Comparison of ENCODE assay signal across 17 mouse cellular contexts in genomic region chr2:58681394-58681793, GRCm38 (mm10).
A peak's percentile ranks its signal among the peaks of the same experiment; 100 is the strongest.
DNase-seq lines count a peak whose midpoint lies in the region; ATAC-seq and TF ChIP-seq lines count a peak whose summit lies in the region.
"Had no signal": no experiment of that assay in that cellular context is flagged by ENCODE, and none has a peak within 500 bp of the region (broad histone marks: within the 10 kb centered on the region; RNA-seq: fewer than 3 reads in every experiment).

No protein-coding gene starts in this region.

- no peaks in the 10 kb centered on the region for H3K9me3 ChIP-seq in hindbrain, embryonic 16.5 days (ENCODE audit: control insufficient read depth, low read length)
- H3K9me3 ChIP-seq in hindbrain, postnatal 0 days (ENCODE audit: low read length): no peaks in the 10 kb centered on the region
- H3K9me3 ChIP-seq in neural tube, embryonic 14.5 days (ENCODE audit: control insufficient read depth, low read length): no peaks in the 10 kb centered on the region
- no peaks in the 10 kb centered on the region for H3K9me3 ChIP-seq in neural tube, embryonic 15.5 days (replicated peaks)
- no peaks in the 10 kb centered on the region for H3K9me3 ChIP-seq in embryonic facial prominence, embryonic 13.5 days
- H3K9me3 ChIP-seq: forebrain, embryonic 10.5 days; limb, embryonic 15.5 days; liver, embryonic 15.5 days; lung, embryonic 15.5 days; megakaryocyte, embryonic 14.5 days had no signal

- no peak overlapping the region for H3K4me2 ChIP-seq in hindbrain, embryonic 16.5 days (ENCODE audit: low read length)
- no peak overlapping the region for H3K4me2 ChIP-seq in hindbrain, postnatal 0 days (ENCODE audit: low read depth, low read length)
- H3K4me2 ChIP-seq in neural tube, embryonic 14.5 days (ENCODE audit: low read depth, low read length): no peak overlapping the region
- no peak overlapping the region for H3K4me2 ChIP-seq in neural tube, embryonic 15.5 days
- H3K4me2 ChIP-seq in embryonic facial prominence, embryonic 13.5 days: no peak overlapping the region
- H3K4me2 ChIP-seq: heart, embryonic 11.5 days; limb, embryonic 15.5 days; liver, embryonic 15.5 days; lung, embryonic 15.5 days had no signal

- 54% methylated on average over 3 of the region's 3 CpGs for WGBS in hindbrain, embryonic 16.5 days
- 77% methylated on average over 3 of the region's 3 CpGs for WGBS in hindbrain, postnatal 0 days
- 61% methylated on average over 3 of the region's 3 CpGs for WGBS in neural tube, embryonic 14.5 days
- WGBS in neural tube, embryonic 15.5 days: 55% methylated on average over 3 of the region's 3 CpGs
- 72% methylated on average over 3 of the region's 3 CpGs for WGBS in embryonic facial prominence, embryonic 13.5 days

- ATAC-seq in frontal cortex, adult (ENCODE audit: low TSS enrichment): peak; percentile 23; the same call in 1 of the 2 replicates
- ATAC-seq in hindbrain, embryonic 16.5 days: 0 out of 2 replicates have a peak, but pooled peaks have one; percentile 14
- ATAC-seq in hindbrain, postnatal 0 days: no peak
- ATAC-seq in neural tube, embryonic 14.5 days (ENCODE audit: low read depth): peak; percentile 60; the same call in 1 of the 2 replicates
- no peak for ATAC-seq in neural tube, embryonic 15.5 days (ENCODE audit: low FRiP score)
- peak; percentile 20; the same call in 1 of the 2 replicates for ATAC-seq in embryonic facial prominence, embryonic 13.5 days (ENCODE audit: insufficient number of reproducible peaks, insufficient read depth, low FRiP score, low TSS enrichment, low read depth)

- H3K27me3 ChIP-seq in hindbrain, embryonic 16.5 days (replicated peaks; ENCODE audit: control insufficient read depth, insufficient read depth, low read length): no peaks in the 10 kb centered on the region
- no peaks in the 10 kb centered on the region for H3K27me3 ChIP-seq in hindbrain, postnatal 0 days (ENCODE audit: insufficient read depth, low read length)
- H3K27me3 ChIP-seq in neural tube, embryonic 14.5 days (ENCODE audit: control insufficient read depth, insufficient read depth, low read length): no peaks in the 10 kb centered on the region
- H3K27me3 ChIP-seq in neural tube, embryonic 15.5 days (replicated peaks): no peaks in the 10 kb centered on the region
- no peaks in the 10 kb centered on the region for H3K27me3 ChIP-seq in embryonic facial prominence, embryonic 13.5 days
- H3K27me3 ChIP-seq: CH12.LX; limb, embryonic 15.5 days; liver, embryonic 15.5 days; lung, embryonic 15.5 days; megakaryocyte, embryonic 14.5 days had no signal

- no peak overlapping the region for H3K9ac ChIP-seq in hindbrain, embryonic 16.5 days (ENCODE audit: low read depth, low read length)
- H3K9ac ChIP-seq in hindbrain, postnatal 0 days (replicated peaks; ENCODE audit: low read length): no peak overlapping the region
- H3K9ac ChIP-seq in neural tube, embryonic 14.5 days (replicated peaks; ENCODE audit: low read depth, low read length): no peak overlapping the region
- no peak overlapping the region for H3K9ac ChIP-seq in neural tube, embryonic 15.5 days (replicated peaks)
- H3K9ac ChIP-seq in embryonic facial prominence, embryonic 13.5 days: no peak overlapping the region
- H3K9ac ChIP-seq: limb, embryonic 15.5 days; liver, embryonic 15.5 days; lung, embryonic 15.5 days had no signal

- no peaks in the 10 kb centered on the region for H3K36me3 ChIP-seq in hindbrain, embryonic 16.5 days (ENCODE audit: control insufficient read depth, insufficient read depth, low read length)
- H3K36me3 ChIP-seq in hindbrain, postnatal 0 days (ENCODE audit: insufficient read depth, low read length): no peaks in the 10 kb centered on the region
- no peaks in the 10 kb centered on the region for H3K36me3 ChIP-seq in neural tube, embryonic 14.5 days (ENCODE audit: control insufficient read depth, insufficient read depth, low read length)
- no peaks in the 10 kb centered on the region for H3K36me3 ChIP-seq in neural tube, embryonic 15.5 days
- no peaks in the 10 kb centered on the region for H3K36me3 ChIP-seq in embryonic facial prominence, embryonic 13.5 days
- H3K36me3 ChIP-seq: forebrain, embryonic 10.5 days; G1E; limb, embryonic 15.5 days; liver, embryonic 15.5 days; lung, embryonic 15.5 days had no signal

- H3K4me3 ChIP-seq in hindbrain, embryonic 16.5 days (ENCODE audit: low read length): no peak overlapping the region
- H3K4me3 ChIP-seq in hindbrain, postnatal 0 days (ENCODE audit: low read length): no peak overlapping the region
- H3K4me3 ChIP-seq in neural tube, embryonic 14.5 days (ENCODE audit: low read depth, low read length): no peak overlapping the region
- no peak overlapping the region for H3K4me3 ChIP-seq in neural tube, embryonic 15.5 days (replicated peaks)
- H3K4me3 ChIP-seq in embryonic facial prominence, embryonic 13.5 days: no peak overlapping the region
- H3K4me3 ChIP-seq: forebrain, embryonic 10.5 days; gastrocnemius, adult 2 months; limb, embryonic 15.5 days; liver, embryonic 15.5 days; lung, embryonic 15.5 days; megakaryocyte, embryonic 14.5 days had no signal

- no peaks in the 10 kb centered on the region for H3K4me1 ChIP-seq in hindbrain, embryonic 16.5 days (ENCODE audit: control insufficient read depth, insufficient read depth, low read depth, low read length)
- no peaks in the 10 kb centered on the region for H3K4me1 ChIP-seq in hindbrain, postnatal 0 days (ENCODE audit: insufficient read depth, low read length)
- no peaks in the 10 kb centered on the region for H3K4me1 ChIP-seq in neural tube, embryonic 14.5 days (ENCODE audit: control insufficient read depth, insufficient read depth, low read length)
- H3K4me1 ChIP-seq in neural tube, embryonic 15.5 days: no peaks in the 10 kb centered on the region
- peaks cover 7% of the 10 kb centered on the region; the same call in 1 of the 2 replicates for H3K4me1 ChIP-seq in embryonic facial prominence, embryonic 13.5 days
- H3K4me1 ChIP-seq: forebrain, embryonic 10.5 days; limb, embryonic 15.5 days; liver, embryonic 15.5 days; lung, embryonic 15.5 days; megakaryocyte, embryonic 14.5 days had no signal

- no peak for DNase-seq in frontal cortex, postnatal 36 days (ENCODE audit: low spot score in 2 of 2)
- no peak for DNase-seq in hindbrain, postnatal 0 days (ENCODE audit: low spot score)
- DNase-seq in right cerebral cortex, adult 2 months (ENCODE audit: low spot score in 2 of 2): no peak

- no peak for TF ChIP-seq CTCF in hindbrain, postnatal 0 days (IDR thresholded peaks at IDR 0.05; ENCODE audit: low read depth)

- H3K27ac ChIP-seq in hindbrain, embryonic 16.5 days (ENCODE audit: low read depth, low read length): no peak overlapping the region
- H3K27ac ChIP-seq in hindbrain, postnatal 0 days: no peak overlapping the region
- no peak overlapping the region for H3K27ac ChIP-seq in neural tube, embryonic 14.5 days (ENCODE audit: low read depth, low read length)
- no peak overlapping the region for H3K27ac ChIP-seq in neural tube, embryonic 15.5 days (replicated peaks)
- no peak overlapping the region for H3K27ac ChIP-seq in embryonic facial prominence, embryonic 13.5 days
- H3K27ac ChIP-seq: forebrain, embryonic 10.5 days; gastrocnemius, adult 2 months; limb, embryonic 15.5 days; liver, embryonic 15.5 days; lung, embryonic 15.5 days had no signal

Comparison
In these comparisons a context has a peak if more than half of its experiments do, and no peak if none do; other contexts are left out.
1. ATAC-seq: peak in frontal cortex, adult (single experiment), hindbrain, embryonic 16.5 days (single experiment), neural tube, embryonic 14.5 days (single experiment) and embryonic facial prominence, embryonic 13.5 days (single experiment); none in hindbrain, postnatal 0 days (single experiment) and neural tube, embryonic 15.5 days (single experiment).